Mouse (Mus musculus): ENCODE data around the gene Unc119b. TPM values are rescaled to one million over a fixed set of nuclear protein-coding genes. Genes with fewer than 3 reads are reported as not detected.

Gene Unc119b
- total RNA-seq, 1 experiment, result 27.5 TPM

- Histone ChIP-seq H3K36me3 (ENCODE audit: control insufficient read depth, insufficient read depth, low read length, poor library complexity, severe bottlenecking) (no peaks in the 10 kb centered on the region), H3K4me1 (ENCODE audit: control insufficient read depth in 2 of 2, insufficient read depth in 2 of 2, low read length in 2 of 2, poor library complexity in 1 of 2) (peaks cover 5 to 25% of the 10 kb centered on the region in 2 experiments; a peak in 3 of 4 replicates), H3K9ac (ENCODE audit: insufficient read depth, low read depth, low read length, poor library complexity, severe bottlenecking) (no peak overlapping the region), H3K9me3 (ENCODE audit: control insufficient read depth, insufficient read depth, low read depth, low read length) (no peaks in the 10 kb centered on the region), H3K4me3 (ENCODE audit: insufficient read depth in 1 of 2, low read depth in 1 of 2, low read length in 2 of 2, poor library complexity in 1 of 2, severe bottlenecking in 1 of 2) (no peak overlapping the region), H3K27ac (ENCODE audit: insufficient read depth, low read depth, low read length, poor library complexity, severe bottlenecking) (no peak overlapping the region)
- in situ Hi-C loops (cut with MboI; ENCODE audit: low sequenced_read_pairs in 2 of 2, unreplicated experiment in 2 of 2), result no loop called here
- TF ChIP-seq MAFK (IDR thresholded peaks at IDR 0.05; ENCODE audit: insufficient read depth, low read depth, low read length), result no peak
- no peak for TF ChIP-seq HCFC1 (IDR thresholded peaks at IDR 0.05; ENCODE audit: borderline replicate concordance, insufficient read depth, low read length)
- TF ChIP-seq ZC3H11A (IDR thresholded peaks at IDR 0.05; ENCODE audit: borderline replicate concordance, low read depth, low read length), result 0 out of 2 replicates have a peak, but pooled peaks have one; percentile 15
- TF ChIP-seq CHD2 (IDR thresholded peaks at IDR 0.05; ENCODE audit: low read depth, low read length), result no peak
- TF ChIP-seq ZNF384 (IDR thresholded peaks at IDR 0.05; ENCODE audit: low read depth, low read length), result peak; percentile 83
- DNase-seq (ENCODE audit: low read depth, low spot score), result no peak
Measured at GRCm38 (mm10) chr5:115179596-115179995, 44.8 kb upstream of the Unc119b start.

- in situ Hi-C loops (cut with MboI; ENCODE audit: low sequenced_read_pairs in 2 of 2, unreplicated experiment in 2 of 2), result no loop called here
- H3K27ac ChIP-seq (ENCODE audit: insufficient read depth, low read depth, low read length, poor library complexity, severe bottlenecking), result no peak overlapping the region
- no peak overlapping the region for H3K4me3 ChIP-seq (ENCODE audit: insufficient read depth in 1 of 2, low read depth in 1 of 2, low read length in 2 of 2, poor library complexity in 1 of 2, severe bottlenecking in 1 of 2)
- H3K9me3 ChIP-seq (ENCODE audit: control insufficient read depth, insufficient read depth, low read depth, low read length), result no peaks in the 10 kb centered on the region
- no peak overlapping the region for H3K9ac ChIP-seq (ENCODE audit: insufficient read depth, low read depth, low read length, poor library complexity, severe bottlenecking)
- DNase-seq (ENCODE audit: low read depth, low spot score), result no peak
- H3K4me1 ChIP-seq (ENCODE audit: control insufficient read depth in 2 of 2, insufficient read depth in 2 of 2, low read length in 2 of 2, poor library complexity in 1 of 2), result peaks cover 5 to 31% of the 10 kb centered on the region in 2 experiments; a peak in 3 of 4 replicates
- H3K36me3 ChIP-seq (ENCODE audit: control insufficient read depth, insufficient read depth, low read length, poor library complexity, severe bottlenecking), result no peaks in the 10 kb centered on the region; the same call in 1 of the 2 replicates
- TF ChIP-seq MAFK (IDR thresholded peaks at IDR 0.05; ENCODE audit: insufficient read depth, low read depth, low read length) (no peak), CHD2 (IDR thresholded peaks at IDR 0.05; ENCODE audit: low read depth, low read length) (no peak), ZC3H11A (IDR thresholded peaks at IDR 0.05; ENCODE audit: borderline replicate concordance, low read depth, low read length) (no peak), HCFC1 (IDR thresholded peaks at IDR 0.05; ENCODE audit: borderline replicate concordance, insufficient read depth, low read length) (no peak), ZNF384 (IDR thresholded peaks at IDR 0.05; ENCODE audit: low read depth, low read length) (no peak)
Measured at GRCm38 (mm10) chr5:115177866-115178265, 43.1 kb upstream of the Unc119b start.

- no peak overlapping the region for H3K9ac ChIP-seq (ENCODE audit: insufficient read depth, low read depth, low read length, poor library complexity, severe bottlenecking)
- in situ Hi-C loops (cut with MboI; ENCODE audit: low sequenced_read_pairs in 2 of 2, unreplicated experiment in 2 of 2), result no loop called here
- H3K4me1 ChIP-seq (ENCODE audit: control insufficient read depth in 2 of 2, insufficient read depth in 2 of 2, low read length in 2 of 2, poor library complexity in 1 of 2), result peaks cover 3 to 13% of the 10 kb centered on the region in 2 experiments; a peak in 3 of 4 replicates
- peaks cover 4% of the 10 kb centered on the region; the same call in 1 of the 2 replicates for H3K36me3 ChIP-seq (ENCODE audit: control insufficient read depth, insufficient read depth, low read length, poor library complexity, severe bottlenecking)
- H3K27ac ChIP-seq (ENCODE audit: insufficient read depth, low read depth, low read length, poor library complexity, severe bottlenecking), result no peak overlapping the region
- no peaks in the 10 kb centered on the region for H3K9me3 ChIP-seq (ENCODE audit: control insufficient read depth, insufficient read depth, low read depth, low read length)
- no peak for DNase-seq (ENCODE audit: low read depth, low spot score)
- no peak for TF ChIP-seq ZNF384 (IDR thresholded peaks at IDR 0.05; ENCODE audit: low read depth, low read length)
- TF ChIP-seq HCFC1 (IDR thresholded peaks at IDR 0.05; ENCODE audit: borderline replicate concordance, insufficient read depth, low read length), result no peak
- no peak for TF ChIP-seq ZC3H11A (IDR thresholded peaks at IDR 0.05; ENCODE audit: borderline replicate concordance, low read depth, low read length)
- H3K4me3 ChIP-seq (ENCODE audit: insufficient read depth in 1 of 2, low read depth in 1 of 2, low read length in 2 of 2, poor library complexity in 1 of 2, severe bottlenecking in 1 of 2), result no peak overlapping the region
Measured at GRCm38 (mm10) chr5:115174554-115174953, 39.8 kb upstream of the Unc119b start.

- peaks cover 4 to 17% of the 10 kb centered on the region in 2 experiments; a peak in 3 of 4 replicates for H3K4me1 ChIP-seq (ENCODE audit: control insufficient read depth in 2 of 2, insufficient read depth in 2 of 2, low read length in 2 of 2, poor library complexity in 1 of 2)
- H3K9me3 ChIP-seq (ENCODE audit: control insufficient read depth, insufficient read depth, low read depth, low read length), result no peaks in the 10 kb centered on the region
- no peak overlapping the region for H3K9ac ChIP-seq (ENCODE audit: insufficient read depth, low read depth, low read length, poor library complexity, severe bottlenecking)
- peaks cover 4% of the 10 kb centered on the region; the same call in 1 of the 2 replicates for H3K36me3 ChIP-seq (ENCODE audit: control insufficient read depth, insufficient read depth, low read length, poor library complexity, severe bottlenecking)
- H3K4me3 ChIP-seq (ENCODE audit: insufficient read depth in 1 of 2, low read depth in 1 of 2, low read length in 2 of 2, poor library complexity in 1 of 2, severe bottlenecking in 1 of 2), result no peak overlapping the region
- H3K27ac ChIP-seq (ENCODE audit: insufficient read depth, low read depth, low read length, poor library complexity, severe bottlenecking), result no peak overlapping the region
- TF ChIP-seq HCFC1 (IDR thresholded peaks at IDR 0.05; ENCODE audit: borderline replicate concordance, insufficient read depth, low read length) (no peak), ZNF384 (IDR thresholded peaks at IDR 0.05; ENCODE audit: low read depth, low read length) (no peak), ZC3H11A (IDR thresholded peaks at IDR 0.05; ENCODE audit: borderline replicate concordance, low read depth, low read length) (no peak), CHD2 (IDR thresholded peaks at IDR 0.05; ENCODE audit: low read depth, low read length) (no peak), MAFK (IDR thresholded peaks at IDR 0.05; ENCODE audit: insufficient read depth, low read depth, low read length) (no peak)
- in situ Hi-C loops (cut with MboI; ENCODE audit: low sequenced_read_pairs in 2 of 2, unreplicated experiment in 2 of 2), result no loop called here
- no peak for DNase-seq (ENCODE audit: low read depth, low spot score)
Measured at GRCm38 (mm10) chr5:115170150-115170549, 35.4 kb upstream of the Unc119b start.
